Mouse (Mus musculus): ENCODE results near the gene Gm13290. TPM values are rescaled to one million over a fixed set of nuclear protein-coding genes. Genes with fewer than 3 reads are reported as not detected.
"Not testable (repeated sequence)": the region's sequence is repeated elsewhere in the genome, so short reads cannot be mapped to it uniquely, and the experiment has no call there.

Gm13290 gene
- polyA plus RNA-seq, 1 experiment from 2014 or later: not detected

- ATAC-seq (ENCODE audit: low read depth); H3K4me1 ChIP-seq (replicated peaks); H3K9me3 ChIP-seq; H3K27me3 ChIP-seq; H3K9ac ChIP-seq; H3K36me3 ChIP-seq; H3K27ac ChIP-seq (replicated peaks); H3K4me2 ChIP-seq; H3K4me3 ChIP-seq: not testable (repeated sequence)
- 0% methylated on average over 4 of the region's 28 CpGs for WGBS
Measured at GRCm38 (mm10) chr4:88788402-88788801, 14.8 kb downstream of the Gm13290 start, which contains the start of gene Gm13277. TSS of gene Gm13277 (plus strand) at chr4:88788632.

- not testable (repeated sequence) for H3K9me3 ChIP-seq; ATAC-seq (ENCODE audit: low read depth); H3K4me2 ChIP-seq; H3K27ac ChIP-seq (replicated peaks); H3K4me3 ChIP-seq; H3K4me1 ChIP-seq (replicated peaks); H3K36me3 ChIP-seq; H3K9ac ChIP-seq; H3K27me3 ChIP-seq
- no CpG with 5 or more reads among the region's 28 CpGs for WGBS
Measured at GRCm38 (mm10) chr4:88791250-88791649, 17.6 kb downstream of the Gm13290 start, which contains the start of gene Gm13278. TSS of gene Gm13278 (plus strand) at chr4:88791550.

GRCm38 (mm10) chr4:88793936-88794675 is 20.5 kb downstream of the Gm13290 start, which contains the start of gene Gm13275:
TSS of gene Gm13275 (plus strand) at chr4:88794487.
- not testable (repeated sequence) for H3K36me3 ChIP-seq; H3K27me3 ChIP-seq; H3K9ac ChIP-seq; ATAC-seq (ENCODE audit: low read depth); H3K9me3 ChIP-seq; H3K4me1 ChIP-seq (replicated peaks); H3K27ac ChIP-seq (replicated peaks); H3K4me3 ChIP-seq; H3K4me2 ChIP-seq
- WGBS: 2% methylated on average over 12 of the region's 52 CpGs

GRCm38 (mm10) chr4:88797097-88797496 is 23.5 kb downstream of the Gm13290 start, which contains the start of gene Gm13279:
TSS of gene Gm13279 (plus strand) at chr4:88797397.
- not testable (repeated sequence) for H3K27ac ChIP-seq (replicated peaks); H3K4me3 ChIP-seq; H3K4me1 ChIP-seq (replicated peaks); H3K36me3 ChIP-seq; H3K4me2 ChIP-seq; H3K9ac ChIP-seq; ATAC-seq (ENCODE audit: low read depth); H3K27me3 ChIP-seq; H3K9me3 ChIP-seq
- no CpG with 5 or more reads among the region's 28 CpGs for WGBS

GRCm38 (mm10) chr4:88799365-88799764 is 25.7 kb downstream of the Gm13290 start, which contains the start of gene Gm13285:
TSS of gene Gm13285 (plus strand) at chr4:88799665.
- not testable (repeated sequence) for H3K27me3 ChIP-seq; H3K9me3 ChIP-seq; H3K4me3 ChIP-seq; H3K4me1 ChIP-seq (replicated peaks); ATAC-seq (ENCODE audit: low read depth); H3K9ac ChIP-seq; H3K27ac ChIP-seq (replicated peaks); H3K36me3 ChIP-seq; H3K4me2 ChIP-seq
- 19% methylated on average over 5 of the region's 7 CpGs for WGBS

- ATAC-seq (ENCODE audit: low read depth): not testable (repeated sequence)
- WGBS: no CpG with 5 or more reads among the region's 29 CpGs
Measured at GRCm38 (mm10) chr4:88802954-88803353, 29.3 kb downstream of the Gm13290 start, which contains the start of gene Gm13287. TSS of gene Gm13287 (plus strand) at chr4:88803254.

GRCm38 (mm10) chr4:88805231-88805630 is 31.6 kb downstream of the Gm13290 start, which contains the start of gene Gm13288:
TSS of gene Gm13288 (plus strand) at chr4:88805531.
- H3K4me1 ChIP-seq (replicated peaks); H3K27ac ChIP-seq (replicated peaks); H3K9me3 ChIP-seq; ATAC-seq (ENCODE audit: low read depth); H3K36me3 ChIP-seq; H3K9ac ChIP-seq: not testable (repeated sequence)
- Histone ChIP-seq H3K27me3 (peaks cover 13% of the 10 kb centered on the region), H3K4me3 (peak within 1 kb of the TSS; percentile 22; the same call in 1 of the 2 replicates), H3K4me2 (peak within 1 kb of the TSS; percentile 45)
- no CpG with 5 or more reads among the region's 8 CpGs for WGBS

More at GRCm38 (mm10) chr4:88802954-88803353, 29.3 kb downstream of the Gm13290 start, which contains the start of gene Gm13287:
- not testable (repeated sequence) for H3K27ac ChIP-seq (replicated peaks); H3K9me3 ChIP-seq; H3K4me3 ChIP-seq; H3K4me1 ChIP-seq (replicated peaks); H3K9ac ChIP-seq; H3K4me2 ChIP-seq; H3K36me3 ChIP-seq; H3K27me3 ChIP-seq

- H3K4me1 ChIP-seq (replicated peaks); H3K9ac ChIP-seq; ATAC-seq (ENCODE audit: low read depth); H3K36me3 ChIP-seq; H3K27ac ChIP-seq (replicated peaks); H3K9me3 ChIP-seq: not testable (repeated sequence)
- H3K4me2 ChIP-seq: peak overlapping the region; percentile 45
- peak overlapping the region; percentile 22; the same call in 1 of the 2 replicates for H3K4me3 ChIP-seq
- H3K27me3 ChIP-seq: peaks cover 13% of the 10 kb centered on the region
- 0% methylated on average over 13 of the region's 34 CpGs for WGBS
Measured at GRCm38 (mm10) chr4:88805761-88806160, 32.1 kb downstream of the Gm13290 start.

GRCm38 (mm10) chr4:88815928-88816327 is 42.3 kb downstream of the Gm13290 start, which contains the start of gene Ifna7:
TSS of gene Ifna7 (plus strand) at chr4:88816228.
- Histone ChIP-seq H3K9ac (no peak within 1 kb of the TSS), H3K4me3 (no peak within 1 kb of the TSS), H3K4me2 (no peak within 1 kb of the TSS), H3K4me1 (replicated peaks) (no peaks in the 10 kb centered on the region), H3K27me3 (no peaks in the 10 kb centered on the region), H3K27ac (replicated peaks) (no peak within 1 kb of the TSS), H3K36me3 (no peaks in the 10 kb centered on the region), H3K9me3 (no peaks in the 10 kb centered on the region)
- ATAC-seq (ENCODE audit: low read depth): no peak
- 63% methylated on average over 3 of the region's 3 CpGs for WGBS

GRCm38 (mm10) chr4:88819659-88820058 is 46.0 kb downstream of the Gm13290 start, which contains the start of gene Ifna11:
TSS of gene Ifna11 (plus strand) at chr4:88819959.
- Histone ChIP-seq H3K4me2 (no peak within 1 kb of the TSS), H3K4me1 (replicated peaks) (no peaks in the 10 kb centered on the region), H3K27ac (replicated peaks) (no peak within 1 kb of the TSS), H3K36me3 (no peaks in the 10 kb centered on the region), H3K9ac (no peak within 1 kb of the TSS), H3K27me3 (no peaks in the 10 kb centered on the region), H3K9me3 (no peaks in the 10 kb centered on the region), H3K4me3 (no peak within 1 kb of the TSS)
- no peak for ATAC-seq (ENCODE audit: low read depth)
- WGBS: 81% methylated on average over 1 of the region's 1 CpGs

GRCm38 (mm10) chr4:88822995-88823394 is 49.4 kb downstream of the Gm13290 start:
- 26% methylated on average over 4 of the region's 4 CpGs for WGBS
- Histone ChIP-seq H3K9ac (no peak overlapping the region), H3K4me3 (no peak overlapping the region), H3K4me2 (no peak overlapping the region), H3K9me3 (no peaks in the 10 kb centered on the region), H3K27me3 (no peaks in the 10 kb centered on the region), H3K4me1 (replicated peaks) (no peaks in the 10 kb centered on the region), H3K36me3 (no peaks in the 10 kb centered on the region), H3K27ac (replicated peaks) (no peak overlapping the region)
- no peak for ATAC-seq (ENCODE audit: low read depth)
